Mouse (Mus musculus): ENCODE data around the gene Acvr2a.
A peak's percentile ranks its signal among the peaks of the same experiment; 100 is the strongest.
"Not testable (repeated sequence)": the region's sequence is repeated elsewhere in the genome, so short reads cannot be mapped to it uniquely, and the experiment has no call there.

The Acvr2a gene

DNA sequence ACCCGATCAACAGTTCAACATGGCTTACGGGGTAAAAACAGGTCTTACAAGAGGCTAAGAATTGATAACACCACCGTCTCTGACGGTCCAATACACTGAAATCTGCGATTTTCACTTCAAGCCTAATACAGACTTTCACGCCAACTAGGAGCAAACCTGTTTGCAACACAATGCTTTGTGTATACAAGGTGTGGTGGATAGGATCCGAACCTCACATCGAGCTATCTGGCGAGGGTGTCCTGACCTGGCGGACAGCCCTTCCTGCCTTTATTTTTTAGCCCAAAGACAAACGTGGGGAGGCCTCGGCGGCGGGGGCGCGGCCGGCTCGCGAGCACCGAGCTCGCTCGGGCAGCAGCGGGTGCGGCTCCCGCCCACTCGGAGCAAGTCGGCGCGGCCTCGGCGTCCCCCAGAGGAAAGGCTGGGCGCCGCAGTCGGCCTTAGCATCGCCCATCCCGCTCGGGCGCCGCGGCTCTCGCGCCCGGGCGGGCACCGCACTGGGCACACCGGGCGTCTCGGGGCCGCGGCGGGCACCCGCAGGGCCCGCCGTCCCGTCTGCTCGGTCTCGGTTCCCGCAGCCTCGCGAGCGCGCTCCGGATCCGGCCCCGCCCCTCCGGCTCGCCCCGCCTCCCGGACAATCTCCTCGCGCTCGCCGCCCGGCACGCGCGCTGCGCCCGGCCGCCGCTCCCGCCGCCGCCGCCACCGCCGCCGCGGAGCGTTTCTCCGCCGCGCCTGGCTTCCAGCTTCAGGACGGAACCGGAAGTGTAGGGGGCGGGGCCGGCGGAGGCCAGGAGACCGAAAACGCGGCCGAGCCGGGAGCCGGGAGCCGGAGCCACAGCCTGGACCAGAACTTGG lies at the start of gene Acvr2a:
TSS of gene Acvr2a (plus strand) at position 739 of the 852 bp plus-strand sequence.
- peak; percentile 66 for DNase-seq (ENCODE audit: low read depth)

DNA sequence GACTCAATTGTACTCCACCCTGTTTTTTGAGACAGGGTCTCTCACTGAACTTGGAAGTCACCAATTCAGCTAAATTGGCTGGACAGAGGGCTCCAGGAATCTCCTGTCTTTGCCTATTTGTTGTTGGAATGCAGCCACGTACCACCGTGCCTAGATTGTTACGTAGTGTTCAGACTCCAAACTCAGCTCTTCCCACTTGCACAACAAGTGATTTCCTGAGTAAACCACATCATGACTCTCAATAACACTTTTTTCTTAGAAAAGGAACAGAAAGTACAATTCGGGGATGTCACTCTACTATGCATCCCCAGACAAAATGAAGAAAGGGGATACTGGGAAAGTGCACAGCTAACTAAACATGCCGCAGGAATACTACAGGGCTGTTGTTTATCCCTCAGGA lies 47.4 kb upstream of the Acvr2a start:
- no peak for DNase-seq (ENCODE audit: low read depth)

DNA sequence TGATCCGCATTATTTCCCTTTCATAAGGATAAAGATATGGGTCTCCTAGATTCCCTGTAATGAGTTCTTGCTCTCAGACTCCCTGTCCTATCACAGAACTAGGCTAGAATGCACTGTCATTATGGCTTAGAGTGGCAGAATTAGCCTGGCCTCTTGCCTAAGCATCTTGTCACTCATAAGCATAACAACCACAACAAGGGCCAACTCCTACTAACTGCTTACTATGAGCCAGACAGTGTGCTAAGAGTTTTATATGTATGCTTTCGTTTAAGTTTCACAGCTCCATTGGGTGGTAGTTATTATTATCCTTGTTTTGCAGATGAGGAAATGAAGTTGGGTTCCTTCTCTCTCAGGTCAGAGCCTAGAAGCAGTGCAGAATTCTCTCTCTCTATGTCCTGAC lies 46.1 kb upstream of the Acvr2a start:
- no peak for DNase-seq (ENCODE audit: low read depth)

DNA sequence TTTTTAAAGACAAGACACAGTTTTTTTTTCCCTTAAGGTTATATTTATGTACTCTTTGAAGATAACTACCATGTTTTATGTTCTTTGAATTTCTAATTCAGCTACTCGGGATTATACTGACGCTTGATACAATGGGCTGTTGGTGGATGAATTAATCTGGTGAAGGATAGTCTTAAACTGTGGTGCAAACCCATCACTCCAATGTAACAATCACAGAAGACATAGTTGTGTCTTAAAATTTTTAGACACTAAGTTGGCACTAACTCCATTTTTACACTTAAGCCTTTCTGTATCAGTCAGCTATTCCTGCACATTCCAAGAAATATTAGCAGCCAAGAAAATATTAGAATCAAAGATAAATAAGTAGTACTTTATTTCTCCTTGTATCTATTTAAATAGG lies 45.7 kb upstream of the Acvr2a start:
- no peak for DNase-seq (ENCODE audit: low read depth)

DNA sequence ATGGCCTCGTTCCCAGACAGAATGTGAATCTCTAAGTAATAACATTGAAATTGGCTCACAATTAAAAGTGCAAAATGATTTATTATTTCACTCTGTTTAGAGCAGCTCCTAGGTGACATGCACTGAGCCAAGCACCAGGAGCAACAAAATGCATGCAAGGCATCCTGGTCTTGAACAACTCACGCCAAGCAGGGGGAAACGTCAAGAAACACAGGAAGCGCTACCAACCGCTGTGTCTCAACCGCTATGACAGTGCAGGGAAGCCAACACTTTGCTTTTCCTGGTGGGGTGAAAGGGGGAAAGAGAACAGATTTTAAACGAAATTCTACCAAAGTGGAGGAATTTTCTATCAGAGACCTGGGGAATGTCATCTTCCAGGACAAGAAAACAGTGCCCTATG lies 43.8 kb upstream of the Acvr2a start:
- DNase-seq (ENCODE audit: low read depth) = no peak

DNA sequence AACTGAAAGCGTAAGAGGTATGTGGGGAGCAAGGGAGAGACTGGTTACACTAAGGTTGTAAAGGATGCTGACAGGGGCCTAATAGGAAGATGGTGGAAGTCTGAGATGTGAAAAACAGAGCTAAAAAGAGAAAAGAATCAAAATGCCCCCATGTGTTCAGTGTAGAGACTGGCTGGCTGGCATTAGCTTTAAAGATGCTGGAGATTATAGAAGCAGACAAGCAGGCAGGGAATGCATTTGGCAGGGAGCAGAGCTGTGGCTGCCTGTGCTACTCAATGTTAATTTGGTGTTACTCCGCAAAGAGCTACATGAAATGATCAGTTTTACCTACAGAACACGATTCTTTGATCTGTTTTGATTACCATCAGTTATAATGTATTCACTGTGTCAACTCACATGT lies 43.3 kb upstream of the Acvr2a start:
- no peak for DNase-seq (ENCODE audit: low read depth)

DNA sequence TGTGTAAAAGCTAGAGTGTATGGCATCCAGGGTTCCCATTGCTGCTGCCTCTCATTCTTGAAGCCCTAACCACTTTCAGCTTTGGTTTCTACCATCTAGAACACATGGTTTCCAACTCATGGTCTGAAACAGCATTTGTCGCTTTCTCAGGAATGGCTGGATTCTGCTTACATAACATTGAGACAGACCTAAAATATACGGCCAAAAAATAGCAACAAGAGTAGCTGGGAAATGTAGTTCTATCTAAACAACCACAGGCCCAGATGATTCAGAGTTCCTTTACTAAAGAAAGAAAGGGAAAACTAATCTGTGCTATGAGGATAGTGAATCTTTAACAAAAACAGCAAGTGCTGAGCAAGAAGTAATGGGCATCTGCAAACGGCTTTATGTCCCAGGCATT lies 38.6 kb upstream of the Acvr2a start:
- DNase-seq (ENCODE audit: low read depth) = no peak

DNA sequence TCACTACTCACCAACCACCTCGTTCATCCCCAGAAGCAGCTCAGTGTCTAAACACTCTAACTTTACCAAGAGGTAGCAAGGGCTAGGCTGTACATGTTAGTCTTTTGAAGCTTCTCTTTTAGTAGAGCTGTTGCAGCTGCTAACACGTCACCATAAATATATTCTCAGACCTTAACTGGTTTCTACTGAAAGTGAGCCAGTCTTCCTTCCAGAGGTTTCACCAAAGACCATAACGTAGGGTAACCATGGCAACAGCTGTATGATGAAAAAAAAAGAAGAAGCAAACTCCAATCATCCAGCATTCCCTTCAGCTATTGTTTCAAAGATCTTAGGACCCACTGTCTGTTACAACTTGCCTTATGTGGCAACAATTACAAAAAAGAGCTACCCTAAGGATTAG lies 25.0 kb upstream of the Acvr2a start:
- DNase-seq (ENCODE audit: low read depth) = no peak

DNA sequence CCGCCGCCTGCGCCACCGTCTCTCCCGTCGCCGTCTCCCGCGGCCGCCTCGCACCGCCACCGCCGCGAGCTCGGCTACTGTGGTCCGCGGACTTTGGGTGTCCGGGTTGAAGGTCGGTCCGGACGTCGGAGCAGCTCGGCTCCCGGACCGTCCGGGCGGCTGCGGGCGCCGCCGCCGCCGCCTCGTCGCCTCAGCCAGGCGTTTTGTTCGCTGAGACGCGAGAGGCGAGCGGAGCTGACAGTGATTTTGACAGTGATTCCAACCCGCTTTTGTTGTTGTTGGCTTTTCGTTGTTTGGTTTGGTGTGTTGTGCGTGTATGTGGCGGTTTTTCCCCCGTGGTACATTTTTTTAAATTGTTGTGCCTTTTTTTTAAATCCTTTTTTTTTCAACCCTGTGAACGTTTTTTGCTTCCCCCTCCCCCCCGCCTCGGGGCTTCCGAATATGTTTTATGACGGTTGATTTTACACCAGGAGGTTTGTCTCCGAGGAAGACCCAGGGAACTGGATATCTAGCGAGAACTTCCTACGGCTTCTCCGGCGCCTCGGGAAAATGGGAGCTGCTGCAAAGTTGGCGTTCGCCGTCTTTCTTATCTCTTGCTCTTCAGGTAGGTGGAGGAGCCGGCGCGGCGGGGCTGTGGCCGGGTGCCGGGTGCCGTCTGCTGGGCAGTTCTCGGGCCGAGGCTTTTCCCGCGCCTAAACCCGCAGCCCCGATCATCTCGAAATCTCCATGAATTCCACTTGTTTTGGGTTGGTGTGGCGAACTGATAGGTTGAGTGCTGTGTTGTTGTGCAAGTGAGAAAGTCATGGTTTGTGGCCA lies 522 bp downstream of the Acvr2a start:
- DNase-seq (ENCODE audit: low read depth) = peak; percentile 17

DNA sequence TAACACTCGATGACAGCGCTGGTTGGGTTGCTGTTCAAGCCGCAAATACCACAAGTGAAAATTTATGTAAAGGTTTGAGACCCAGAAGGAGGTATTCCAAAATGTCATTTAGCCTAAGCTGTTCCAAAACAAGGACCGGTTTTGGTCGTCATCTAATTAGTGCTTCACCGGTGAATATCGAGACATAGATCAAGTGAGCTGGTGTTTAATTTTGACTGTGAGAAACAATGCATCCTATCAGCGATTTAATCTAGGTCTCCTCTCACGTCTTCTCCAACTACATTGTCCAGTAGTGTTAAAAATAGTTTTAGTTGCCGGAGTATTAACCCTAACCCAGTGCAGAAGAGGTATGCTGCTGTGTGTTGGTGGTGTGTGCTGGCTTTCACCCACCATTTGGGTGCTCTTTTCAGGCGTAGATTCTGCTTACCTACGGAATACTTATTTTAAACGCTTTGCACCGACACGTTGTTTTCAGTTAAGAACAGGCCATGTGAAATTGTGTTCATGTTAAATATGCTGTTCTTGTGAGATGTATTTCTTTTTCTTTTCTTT lies 1.2 kb downstream of the Acvr2a start:
- no peak for DNase-seq (ENCODE audit: low read depth)

DNA sequence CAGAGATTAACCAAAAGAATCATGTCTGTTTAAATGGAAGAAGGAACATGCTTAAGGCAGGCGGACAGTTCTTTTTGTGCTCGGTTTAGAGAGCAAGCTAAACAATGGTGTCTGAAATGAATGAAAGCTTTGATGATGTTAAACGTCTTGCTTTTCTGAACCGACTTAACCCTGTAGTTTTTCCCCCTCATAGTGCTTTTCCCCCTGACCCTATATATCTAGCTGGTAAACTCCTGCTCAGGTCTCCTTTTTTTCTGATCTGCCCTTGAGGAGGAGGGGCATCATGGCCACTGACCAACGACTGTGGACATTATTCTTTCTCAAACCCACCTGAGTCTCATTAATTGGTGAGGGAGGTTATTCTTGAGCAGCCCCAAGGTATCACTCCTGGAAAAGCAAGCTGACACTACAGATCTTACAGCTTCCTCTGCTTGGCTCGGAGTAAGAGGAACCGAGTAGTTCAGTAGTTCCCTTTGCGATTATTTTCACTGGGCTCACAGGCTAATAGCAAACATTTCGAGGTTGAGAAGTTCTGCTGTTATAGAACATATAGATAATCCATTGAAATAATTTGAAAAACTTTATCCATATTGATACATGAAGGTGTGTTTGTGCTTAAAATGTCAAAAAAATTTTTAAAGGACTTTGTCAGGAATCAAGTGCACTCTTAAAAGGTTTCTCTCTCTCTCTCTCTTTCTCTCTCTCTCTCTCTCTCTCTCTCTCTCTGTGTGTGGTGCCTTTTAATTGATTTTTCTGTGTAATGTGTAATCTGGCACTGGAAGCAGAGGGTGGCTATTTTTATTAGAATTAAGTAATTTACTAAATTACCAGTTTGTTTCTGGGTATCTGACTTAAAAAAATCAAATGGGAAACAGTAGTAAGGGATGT lies 2.5 kb downstream of the Acvr2a start:
- no peak for DNase-seq (ENCODE audit: low read depth)

DNA sequence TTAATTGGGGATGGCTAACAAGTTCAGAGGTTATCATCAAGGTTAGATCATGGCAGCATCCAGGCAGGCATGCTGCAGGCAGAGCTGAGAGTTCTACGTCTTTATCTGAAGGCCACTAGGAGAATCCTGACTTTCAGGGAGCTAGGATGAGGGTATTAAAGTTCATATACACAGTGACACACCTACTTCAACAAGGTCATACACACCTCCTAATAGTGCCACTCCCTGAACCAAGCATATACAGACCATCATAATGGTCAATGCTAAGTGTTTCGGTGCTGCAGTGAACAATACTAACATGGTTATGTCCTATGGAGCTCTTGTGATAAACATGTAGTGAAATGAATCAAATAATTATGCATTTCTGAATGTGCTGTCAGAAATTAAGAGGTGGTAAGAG lies 12.0 kb downstream of the Acvr2a start:
- no peak for DNase-seq (ENCODE audit: low read depth)

DNA sequence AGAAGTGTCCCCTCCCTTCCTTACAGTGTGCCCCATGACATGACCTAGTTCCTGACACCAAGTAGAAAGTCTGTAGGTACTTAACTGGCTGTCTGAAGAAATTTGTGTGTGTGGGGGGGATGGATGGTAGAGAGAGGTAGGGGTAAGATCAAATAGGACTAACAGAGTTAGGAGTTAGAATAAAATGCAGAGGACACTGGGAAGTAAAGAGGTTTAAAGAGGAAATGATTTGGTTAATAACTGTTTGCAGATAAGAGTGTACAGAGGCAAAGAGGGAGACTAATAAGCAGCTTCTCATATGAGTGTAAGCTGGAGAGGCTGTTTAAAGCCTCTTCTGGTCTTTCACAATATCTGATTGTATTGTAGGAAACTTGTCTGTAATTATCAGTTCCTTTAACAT lies 12.5 kb downstream of the Acvr2a start:
- no peak for DNase-seq (ENCODE audit: low read depth)

DNA sequence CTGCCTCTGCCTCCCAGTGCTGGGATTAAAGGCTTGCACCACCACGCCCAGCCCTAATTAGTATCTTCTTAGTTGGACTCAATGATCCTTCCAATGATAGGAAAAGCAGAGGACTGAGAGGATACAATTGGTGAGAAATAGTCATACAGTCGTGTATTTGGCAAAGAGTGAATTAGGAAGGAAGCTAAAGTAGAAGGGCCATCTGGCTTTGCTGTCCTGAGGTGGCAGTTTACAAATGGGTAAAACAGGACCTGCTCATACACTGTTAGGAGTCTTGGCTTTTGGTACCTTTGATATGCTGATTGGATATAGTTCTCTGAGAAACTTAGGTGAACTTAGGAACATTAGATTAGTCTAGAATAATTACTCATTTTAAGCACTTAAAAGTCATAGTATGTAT lies 16.6 kb downstream of the Acvr2a start:
- no peak for DNase-seq (ENCODE audit: low read depth)

DNA sequence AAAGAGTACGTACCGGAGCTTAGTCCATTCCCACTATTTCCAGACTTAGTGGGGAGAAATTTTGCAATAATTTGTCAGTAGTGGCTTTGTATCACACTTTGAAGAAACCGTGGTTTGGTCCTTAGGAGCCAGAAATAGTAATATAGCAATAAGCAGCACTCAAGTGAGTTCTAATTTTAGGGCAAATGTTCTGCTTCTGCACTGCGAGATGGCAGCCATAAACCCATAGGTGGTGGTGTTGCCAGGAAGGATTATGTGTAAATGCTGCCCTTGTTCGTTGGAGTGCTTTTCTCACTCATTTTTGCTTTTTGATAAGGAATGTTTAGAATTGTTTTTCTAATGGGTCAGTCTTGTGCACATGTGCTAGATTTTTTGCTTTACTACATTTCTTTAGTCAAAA lies 18.4 kb downstream of the Acvr2a start:
- no peak for DNase-seq (ENCODE audit: low read depth)

DNA sequence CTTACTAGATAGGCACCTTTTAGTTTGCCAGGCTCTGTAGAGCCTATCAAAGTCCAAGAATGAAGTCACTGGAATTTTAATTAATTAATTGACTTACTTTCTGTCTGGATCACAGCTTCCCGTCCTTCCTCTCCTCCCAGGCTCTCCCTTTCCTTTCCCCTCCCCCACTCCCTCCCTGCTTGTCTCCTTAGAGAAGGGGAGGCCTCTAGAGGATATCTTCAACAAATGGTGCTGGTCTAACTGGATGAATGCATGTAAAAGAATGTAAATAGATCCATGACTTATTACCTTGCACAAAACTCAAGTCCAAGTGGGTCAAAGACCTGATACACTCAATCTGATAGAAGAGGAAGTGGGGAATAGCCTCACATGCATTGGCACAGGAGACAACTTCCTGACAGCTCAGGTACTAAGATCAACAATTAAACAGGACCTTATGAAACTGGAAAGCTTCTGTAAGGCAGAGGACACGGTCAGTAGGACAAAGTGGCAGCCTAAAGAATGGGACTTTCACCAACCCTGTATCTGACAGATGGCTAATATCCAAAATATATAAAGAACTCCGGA lies 20.1 kb downstream of the Acvr2a start:
- DNase-seq (ENCODE audit: low read depth) = no peak

DNA sequence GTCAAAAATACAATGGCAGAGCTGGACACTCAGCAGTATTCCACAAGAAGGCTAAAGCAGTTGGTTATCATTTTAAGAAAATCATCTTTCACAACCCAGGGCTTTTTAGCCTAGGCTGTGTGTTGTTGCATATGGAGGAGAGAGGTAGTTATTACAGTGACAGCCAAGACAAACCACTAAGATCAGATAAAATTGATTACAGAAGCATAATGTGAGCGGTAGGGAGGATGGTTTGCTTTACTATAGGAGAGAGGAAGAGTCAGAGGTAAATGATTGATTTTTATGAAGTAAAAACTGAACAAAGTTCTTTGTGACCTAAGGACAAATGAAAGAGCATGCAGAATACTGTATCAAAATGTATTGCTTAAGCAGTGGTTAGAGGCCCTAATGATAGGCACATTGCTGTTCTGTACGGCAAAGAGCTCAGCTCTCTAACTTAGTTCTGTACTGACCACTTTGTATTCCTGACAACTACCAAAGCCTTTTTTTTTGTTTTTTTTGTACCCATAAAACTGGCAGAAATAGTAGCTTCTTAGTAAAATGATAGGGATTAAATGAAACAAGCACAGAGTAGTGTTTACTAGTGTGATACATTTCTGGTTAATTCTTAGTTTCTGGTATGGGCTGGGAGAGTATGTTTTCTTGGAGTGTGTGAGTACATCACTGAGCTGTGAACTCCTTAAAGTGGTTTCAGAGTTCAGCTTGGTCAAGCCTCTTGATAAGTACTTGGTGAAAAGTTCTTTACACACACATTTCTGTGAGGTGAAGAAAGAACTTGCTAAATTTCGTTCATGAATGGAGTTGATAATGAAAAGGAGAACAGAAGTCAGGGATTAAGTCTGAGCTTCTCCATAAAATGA lies 27.9 kb downstream of the Acvr2a start:
- no peak for DNase-seq (ENCODE audit: low read depth)

DNA sequence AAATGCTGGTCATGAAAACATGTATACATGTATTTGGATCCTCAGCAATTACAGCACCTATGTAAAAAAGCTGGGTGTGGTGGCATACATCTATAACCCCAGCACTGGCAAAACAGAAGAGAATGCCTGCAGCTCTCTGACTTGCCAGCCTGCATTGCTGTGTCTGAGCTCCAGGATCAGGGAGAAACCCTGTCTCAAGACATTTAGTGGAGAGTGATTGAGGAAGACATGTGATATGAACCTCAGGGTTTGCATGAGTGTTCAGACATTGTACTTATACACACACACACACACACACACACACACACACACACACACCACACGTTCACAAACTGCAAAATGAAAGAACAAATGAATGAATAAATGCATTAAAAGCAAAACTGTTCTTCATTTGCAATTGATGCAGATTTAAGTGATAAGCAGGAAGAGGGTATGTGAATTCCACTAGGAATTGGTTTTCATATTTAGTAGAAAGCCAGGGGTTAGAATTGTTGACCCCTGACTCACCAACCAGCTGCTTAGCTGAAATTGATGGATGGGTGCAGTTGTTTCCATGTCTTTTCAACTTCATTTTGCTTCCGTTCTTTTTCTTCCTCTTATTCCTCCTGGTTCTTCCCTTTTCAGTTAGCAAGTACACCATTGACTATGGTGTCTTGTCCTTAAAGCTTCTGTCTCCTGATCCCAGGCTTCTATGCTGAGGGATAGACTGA lies 32.9 kb downstream of the Acvr2a start:
- DNase-seq (ENCODE audit: low read depth) = no peak

DNA sequence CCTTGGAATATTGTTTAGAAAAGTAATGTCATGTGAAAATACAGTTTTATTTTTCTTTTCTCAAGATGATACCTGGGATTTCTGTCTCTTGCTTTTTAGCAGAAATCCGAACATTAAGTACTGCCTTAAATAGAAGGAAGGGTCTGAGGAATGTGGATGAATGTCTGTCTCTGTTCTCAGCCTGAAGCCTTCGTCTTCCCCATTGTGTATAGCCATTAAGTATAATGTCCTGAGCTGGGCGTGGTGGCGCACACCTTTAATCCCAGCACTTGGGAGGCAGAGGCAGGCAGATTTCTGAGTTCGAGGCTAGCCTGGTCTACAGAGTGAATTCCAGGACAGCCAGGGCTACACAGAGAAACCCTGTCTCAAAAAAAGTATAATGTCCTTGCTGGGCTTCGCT lies 51.7 kb downstream of the Acvr2a start:
- not testable (repeated sequence) for DNase-seq (ENCODE audit: low read depth)
